ENCODE assay signal across 26 mouse cellular contexts in genomic region chr5:135166909-135167308, GRCm38 (mm10). TPM values are rescaled to one million over a fixed set of nuclear protein-coding genes. Genes with fewer than 3 reads are reported as not detected.
DNase-seq lines count a peak whose midpoint lies in the region; ATAC-seq lines count a peak whose summit lies in the region.
"Had no signal": no experiment of that assay in that cellular context is flagged by ENCODE, and none has a peak within 500 bp of the region (broad histone marks: within the 10 kb centered on the region; RNA-seq: fewer than 3 reads in every experiment).

No protein-coding gene starts in this region.

- H3K27ac ChIP-seq in heart, embryonic 12.5 days (ENCODE audit: poor library complexity, severe bottlenecking), result no peak overlapping the region
- H3K27ac ChIP-seq in liver, embryonic 11.5 days (ENCODE audit: low read depth, low read length), result 0 out of 2 replicates have a peak overlapping the region, but pooled peaks have one; percentile 15
- no peak overlapping the region for H3K27ac ChIP-seq in liver, embryonic 12.5 days
- no peak overlapping the region for H3K27ac ChIP-seq in hindbrain, embryonic 12.5 days
- H3K27ac ChIP-seq: embryonic facial prominence, embryonic 10.5 days; embryonic facial prominence, embryonic 13.5 days; forebrain, embryonic 12.5 days; forebrain, embryonic 15.5 days; heart, embryonic 10.5 days; hindbrain, embryonic 13.5 days; intestine, embryonic 15.5 days had no signal

- peak; percentile 48 for DNase-seq in cerebellum, adult 11-12 months
- DNase-seq in cerebellum, postnatal 4 days (ENCODE audit: low spot score in 2 of 2), result no peak
- DNase-seq in heart, adult 11 months, result peak; percentile 87
- DNase-seq in liver, embryonic 11.5 days (ENCODE audit: low spot score), result no peak
- peak; percentile 45 for DNase-seq in R1 (ENCODE audit: low read depth, low spot score)
- DNase-seq: adrenal gland, adult 8-10 months; adrenal gland, postnatal 25 days; B cell, adult 2 months; cerebellum, adult 18-20 months; cerebellum, postnatal 25 days; embryo, embryonic 11 days; gastrocnemius, postnatal 25 days; heart, adult 2 months had no signal

- H3K4me3 ChIP-seq in heart, embryonic 12.5 days, result no peak overlapping the region
- H3K4me3 ChIP-seq in liver, embryonic 11.5 days (ENCODE audit: low read depth, low read length), result no peak overlapping the region
- no peak overlapping the region for H3K4me3 ChIP-seq in liver, embryonic 12.5 days
- no peak overlapping the region for H3K4me3 ChIP-seq in hindbrain, embryonic 12.5 days
- H3K4me3 ChIP-seq: embryonic facial prominence, embryonic 10.5 days; embryonic facial prominence, embryonic 13.5 days; forebrain, embryonic 12.5 days; forebrain, embryonic 15.5 days; heart, adult 2 months; heart, embryonic 10.5 days; hindbrain, embryonic 13.5 days; intestine, embryonic 15.5 days had no signal

- H3K27me3 ChIP-seq in heart, embryonic 12.5 days (replicated peaks), result no peaks in the 10 kb centered on the region
- no peaks in the 10 kb centered on the region for H3K27me3 ChIP-seq in liver, embryonic 11.5 days (replicated peaks; ENCODE audit: control insufficient read depth, insufficient read depth, low read length)
- no peaks in the 10 kb centered on the region for H3K27me3 ChIP-seq in liver, embryonic 12.5 days (replicated peaks)
- no peaks in the 10 kb centered on the region for H3K27me3 ChIP-seq in hindbrain, embryonic 12.5 days
- H3K27me3 ChIP-seq: CH12.LX; embryonic facial prominence, embryonic 13.5 days; forebrain, embryonic 12.5 days; forebrain, embryonic 15.5 days; hindbrain, embryonic 13.5 days; intestine, embryonic 15.5 days had no signal

- no peak overlapping the region for H3K9ac ChIP-seq in heart, embryonic 12.5 days
- no peak overlapping the region for H3K9ac ChIP-seq in liver, embryonic 11.5 days (ENCODE audit: low read depth, low read length)
- H3K9ac ChIP-seq in liver, embryonic 12.5 days, result no peak overlapping the region
- H3K9ac ChIP-seq in hindbrain, embryonic 12.5 days, result no peak overlapping the region
- H3K9ac ChIP-seq: embryonic facial prominence, embryonic 13.5 days; forebrain, embryonic 12.5 days; forebrain, embryonic 15.5 days; hindbrain, embryonic 13.5 days; intestine, embryonic 15.5 days had no signal

- WGBS in heart, embryonic 12.5 days, result 84% methylated on average over 4 of the region's 4 CpGs
- WGBS in liver, embryonic 11.5 days, result 76% methylated on average over 4 of the region's 4 CpGs
- WGBS in liver, embryonic 12.5 days (ENCODE audit: insufficient replicate concordance), result 67% methylated on average over 4 of the region's 4 CpGs
- 85% methylated on average over 4 of the region's 4 CpGs for WGBS in hindbrain, embryonic 12.5 days

- ATAC-seq in heart, embryonic 12.5 days (ENCODE audit: insufficient number of reproducible peaks, low FRiP score), result no peak
- ATAC-seq in liver, embryonic 11.5 days (replicated peaks; ENCODE audit: low FRiP score), result no peak
- ATAC-seq in liver, embryonic 12.5 days, result no peak
- ATAC-seq in hindbrain, embryonic 12.5 days (ENCODE audit: low FRiP score), result no peak
- ATAC-seq: activated CD4-positive, CD25-positive, alpha-beta regulatory T cell, adult 4 months; forebrain, embryonic 15.5 days; hindbrain, embryonic 16.5 days; intestine, embryonic 15.5 days had no signal

- peaks cover 14% of the 10 kb centered on the region for H3K4me1 ChIP-seq in heart, embryonic 12.5 days (replicated peaks)
- H3K4me1 ChIP-seq in liver, embryonic 11.5 days (replicated peaks; ENCODE audit: control insufficient read depth, insufficient read depth, low read length), result peaks cover 18% of the 10 kb centered on the region
- H3K4me1 ChIP-seq in liver, embryonic 12.5 days, result peaks cover 37% of the 10 kb centered on the region
- H3K4me1 ChIP-seq in hindbrain, embryonic 12.5 days, result peaks cover 14% of the 10 kb centered on the region

- H3K9me3 ChIP-seq in heart, embryonic 12.5 days (replicated peaks), result no peaks in the 10 kb centered on the region
- no peaks in the 10 kb centered on the region for H3K9me3 ChIP-seq in liver, embryonic 11.5 days (ENCODE audit: control insufficient read depth, low read length)
- no peaks in the 10 kb centered on the region for H3K9me3 ChIP-seq in liver, embryonic 12.5 days (replicated peaks)
- no peaks in the 10 kb centered on the region for H3K9me3 ChIP-seq in hindbrain, embryonic 12.5 days (replicated peaks)
- H3K9me3 ChIP-seq: embryonic facial prominence, embryonic 10.5 days; embryonic facial prominence, embryonic 13.5 days; forebrain, embryonic 12.5 days; forebrain, embryonic 15.5 days; heart, embryonic 10.5 days; hindbrain, embryonic 13.5 days; intestine, embryonic 15.5 days had no signal

- no peak overlapping the region for H3K4me2 ChIP-seq in heart, embryonic 12.5 days
- no peak overlapping the region for H3K4me2 ChIP-seq in liver, embryonic 11.5 days
- H3K4me2 ChIP-seq in liver, embryonic 12.5 days, result no peak overlapping the region
- no peak overlapping the region for H3K4me2 ChIP-seq in hindbrain, embryonic 12.5 days (replicated peaks)
- H3K4me2 ChIP-seq: embryonic facial prominence, embryonic 13.5 days; forebrain, embryonic 12.5 days; forebrain, embryonic 15.5 days; hindbrain, embryonic 13.5 days; intestine, embryonic 15.5 days had no signal

- peaks cover 23% of the 10 kb centered on the region for H3K36me3 ChIP-seq in heart, embryonic 12.5 days
- peaks cover 8% of the 10 kb centered on the region; the same call in 1 of the 2 replicates for H3K36me3 ChIP-seq in liver, embryonic 11.5 days (ENCODE audit: control insufficient read depth, insufficient read depth, low read length)
- H3K36me3 ChIP-seq in liver, embryonic 12.5 days, result peaks cover 33% of the 10 kb centered on the region
- H3K36me3 ChIP-seq in hindbrain, embryonic 12.5 days, result peaks cover 16% of the 10 kb centered on the region

RNA-seq across cellular contexts. Expression of gene Bcl7b, which starts 1.2 kb away (rescaled TPM):
- polyA plus RNA-seq in heart, embryonic 12.5 days (2016; fragmentation: Nextera tagmentation; extraction: Ambion mirVana), result 34.2 and 38.2 TPM in 2 replicates
- polyA plus RNA-seq in liver, embryonic 11.5 days (2014; fragmentation: Nextera tagmentation; extraction: Ambion mirVana), result 52.5 and 52.9 TPM in 2 replicates
- 38.2 and 44.3 TPM in 2 replicates for polyA plus RNA-seq in liver, embryonic 12.5 days (2016; fragmentation: Nextera tagmentation; extraction: Ambion mirVana)
- 45.1 and 45.9 TPM in 2 replicates for polyA plus RNA-seq in hindbrain, embryonic 12.5 days (2016; fragmentation: Nextera tagmentation; extraction: Ambion mirVana)

RNA-seq across cellular contexts. Expression of gene Tbl2, which starts 17.5 kb away (rescaled TPM):
- polyA plus RNA-seq in heart, embryonic 12.5 days (2016; fragmentation: Nextera tagmentation; extraction: Ambion mirVana), result 26.8 and 27.2 TPM in 2 replicates
- polyA plus RNA-seq in liver, embryonic 11.5 days (2014; fragmentation: Nextera tagmentation; extraction: Ambion mirVana), result 24.6 and 29.2 TPM in 2 replicates
- polyA plus RNA-seq in liver, embryonic 12.5 days (2016; fragmentation: Nextera tagmentation; extraction: Ambion mirVana), result 17.1 and 18.9 TPM in 2 replicates
- polyA plus RNA-seq in hindbrain, embryonic 12.5 days (2016; fragmentation: Nextera tagmentation; extraction: Ambion mirVana), result 26.9 and 27.2 TPM in 2 replicates

RNA-seq across cellular contexts. Expression of gene Baz1b, which starts 20.2 kb away (rescaled TPM):
- 37.2 and 38.4 TPM in 2 replicates for polyA plus RNA-seq in heart, embryonic 12.5 days (2016; fragmentation: Nextera tagmentation; extraction: Ambion mirVana)
- polyA plus RNA-seq in liver, embryonic 11.5 days (2014; fragmentation: Nextera tagmentation; extraction: Ambion mirVana), result 47.2 and 50.8 TPM in 2 replicates
- polyA plus RNA-seq in liver, embryonic 12.5 days (2016; fragmentation: Nextera tagmentation; extraction: Ambion mirVana), result 35.2 and 37.6 TPM in 2 replicates
- polyA plus RNA-seq in hindbrain, embryonic 12.5 days (2016; fragmentation: Nextera tagmentation; extraction: Ambion mirVana), result 63.6 and 63.7 TPM in 2 replicates

Comparison
In these comparisons a context has a peak if more than half of its experiments do, and no peak if none do; other contexts are left out.
1. DNase-seq: peak in cerebellum, adult 11-12 months (single experiment), heart, adult 11 months (single experiment) and R1 (single experiment); none in cerebellum, postnatal 4 days (0 of 2) and liver, embryonic 11.5 days (single experiment).